Mouse (Mus musculus) hindbrain, embryonic 14.5 days (tissue): ENCODE data around the gene Cdh16. TPM values are rescaled to one million over a fixed set of nuclear protein-coding genes. Genes with fewer than 3 reads are reported as not detected.
"Not testable (repeated sequence)": the region's sequence is repeated elsewhere in the genome, so short reads cannot be mapped to it uniquely, and the experiment has no call there.

Experiments
- ATAC-seq: fragments of 200-750 bp; cut with Nextera tagmentation; 2 replicates; pipeline ENCODE4 v1.8.0; 2017; ENCODE audit warnings: moderate number of reproducible peaks, mild to moderate bottlenecking, moderate TSS enrichment, moderate library complexity; ENCODE audit not compliant: low FRiP score
- DNase-seq: peaks from one replicate; pipeline ENCODE4 v3.0.0-alpha.2; 2015; ENCODE audit warnings: low spot score
- H3K27ac ChIP-seq: fragments of 300-500 bp; sonication (generic); 2 replicates; pipeline ENCODE4 v1.5.1; 2014; ENCODE audit warnings: mild to moderate bottlenecking, moderate library complexity
- H3K27me3 ChIP-seq: fragments of 300-500 bp; sonication (generic); 2 replicates; pipeline ENCODE4 v1.6.1; 2014; ENCODE audit warnings: mild to moderate bottlenecking, low read length, mixed read lengths; ENCODE audit not compliant: control insufficient read depth, insufficient read depth
- H3K36me3 ChIP-seq: fragments of 300-500 bp; sonication (generic); replicated peaks from 2 replicates; pipeline ENCODE4 v1.6.1; 2014; ENCODE audit not compliant: control insufficient read depth, insufficient read depth
- H3K4me1 ChIP-seq: fragments of 300-500 bp; sonication (generic); replicated peaks from 2 replicates; pipeline ENCODE4 v1.6.1; 2014; ENCODE audit warnings: antibody characterized with exemption, low read length, mixed read lengths; ENCODE audit not compliant: control insufficient read depth, insufficient read depth
- H3K4me2 ChIP-seq: fragments of 300-500 bp; sonication (generic); replicated peaks from 2 replicates; pipeline ENCODE4 v1.6.1; 2014; ENCODE audit warnings: mild to moderate bottlenecking, moderate library complexity
- H3K4me3 ChIP-seq: fragments of 300-500 bp; sonication (generic); replicated peaks from 2 replicates; pipeline ENCODE4 v1.5.1; 2014; ENCODE audit warnings: mild to moderate bottlenecking, low read length
- H3K9ac ChIP-seq: fragments of 300-500 bp; sonication (generic); 2 replicates; pipeline ENCODE4 v1.6.1; 2014
- H3K9me3 ChIP-seq: fragments of 300-500 bp; sonication (generic); 2 replicates; pipeline ENCODE4 v1.6.1; 2016; ENCODE audit warnings: low read length; ENCODE audit not compliant: control insufficient read depth
- WGBS: fragments of 180-500 bp; shearing (Covaris S2); extraction: QIAGEN DNeasy Blood & Tissue Kit; methylation state at CpG from one replicate; pipeline ENCODE4 v1.1.7; 2014; 5-methylcytosine and 5-hydroxymethylcytosine counted together
- polyA plus RNA-seq: library from polyadenylated mRNA; unstranded; fragments of >200 nt; fragmentation: Nextera tagmentation; extraction: Ambion mirVana; gene quantifications from 2 replicates; pipeline ENCODE4 v1.2.1, GENCODE M21; 2014

The Cdh16 gene
- polyA plus RNA-seq = not detected in 2 replicates

DNA sequence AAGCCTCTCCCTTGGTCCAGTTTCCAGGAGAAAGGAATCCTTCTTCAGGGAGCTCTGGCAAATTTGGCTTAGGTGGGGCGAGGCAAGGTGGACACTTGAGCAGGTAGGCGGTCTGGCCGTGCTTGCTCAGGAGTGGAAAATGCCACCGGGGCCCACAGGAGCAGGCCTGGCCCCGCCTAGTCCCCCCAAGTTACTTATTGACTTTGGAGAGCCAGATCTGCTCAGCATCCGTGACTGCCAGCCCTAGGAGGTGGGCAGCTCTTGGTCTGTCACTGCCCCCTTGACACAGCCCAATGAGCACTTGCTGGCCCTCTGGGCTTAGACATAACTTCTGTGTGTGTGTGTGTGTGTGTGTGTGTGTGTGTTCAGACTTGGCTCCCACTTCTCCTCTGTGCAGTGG, at the start of gene Cdh16:
Gene Cdh16 (minus strand): TSS at position 236 of the 400 bp plus-strand sequence.
- no peak within 1 kb of the TSS for H3K4me3 ChIP-seq
- H3K36me3 ChIP-seq = no peaks in the 10 kb centered on the region
- no peaks in the 10 kb centered on the region for H3K27me3 ChIP-seq
- 76% methylated on average over 6 of the region's 6 CpGs for WGBS
- no peak within 1 kb of the TSS for H3K9ac ChIP-seq
- no peak for ATAC-seq
- H3K27ac ChIP-seq = no peak within 1 kb of the TSS
- H3K4me1 ChIP-seq = no peaks in the 10 kb centered on the region
- H3K4me2 ChIP-seq = no peak within 1 kb of the TSS
- no peak for DNase-seq
- no peaks in the 10 kb centered on the region for H3K9me3 ChIP-seq

DNA sequence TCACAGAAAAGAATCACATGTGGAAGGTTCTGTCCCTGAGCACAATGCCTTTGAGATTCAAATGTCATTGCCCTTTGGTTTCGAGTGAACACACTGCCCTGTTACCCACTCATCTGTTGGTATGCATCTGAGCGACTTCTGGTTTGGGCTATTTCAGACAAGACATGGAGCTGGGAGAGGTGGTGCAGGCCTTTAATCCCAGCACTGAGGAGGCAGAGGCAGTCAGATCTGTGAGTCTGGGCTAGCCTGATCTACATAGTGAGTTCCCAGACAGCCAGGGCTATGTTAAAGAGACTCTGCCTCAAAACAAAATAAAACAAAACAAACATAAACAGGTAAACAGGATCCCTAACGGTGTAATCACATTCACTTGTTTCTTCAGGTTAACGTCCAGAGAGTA, 31.4 kb upstream of the Cdh16 start:
- WGBS = 71% methylated on average over 4 of the region's 4 CpGs
- DNase-seq (no peak), ATAC-seq (no peak)
- no peaks in the 10 kb centered on the region for H3K27me3 ChIP-seq
- no peak overlapping the region for H3K4me3 ChIP-seq
- H3K9me3 ChIP-seq = no peaks in the 10 kb centered on the region
- no peaks in the 10 kb centered on the region for H3K36me3 ChIP-seq
- no peaks in the 10 kb centered on the region for H3K4me1 ChIP-seq
- H3K9ac ChIP-seq = no peak overlapping the region
- no peak overlapping the region for H3K27ac ChIP-seq
- H3K4me2 ChIP-seq = no peak overlapping the region

DNA sequence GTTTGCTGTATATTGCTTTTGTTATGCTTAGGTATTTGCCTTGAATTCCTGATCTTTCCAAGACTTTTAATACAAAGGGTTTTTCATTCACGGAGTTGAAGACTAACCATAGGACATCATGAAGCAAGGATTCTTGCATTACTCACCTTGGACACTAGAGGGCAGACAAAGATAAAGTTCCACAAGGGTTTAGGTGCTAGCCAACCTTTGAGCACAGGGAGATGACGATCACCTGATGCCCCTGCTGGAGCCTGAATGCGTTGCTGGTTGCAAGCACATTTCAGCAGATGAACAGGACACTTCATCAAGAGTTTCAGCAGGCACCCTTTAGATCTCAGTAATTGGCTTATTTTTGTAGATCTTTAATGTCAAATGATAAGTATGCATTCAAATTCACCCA, 30.8 kb upstream of the Cdh16 start:
- peak; percentile 91 for ATAC-seq
- no peaks in the 10 kb centered on the region for H3K36me3 ChIP-seq
- 3% methylated on average over 3 of the region's 3 CpGs for WGBS
- no peak overlapping the region for H3K9ac ChIP-seq
- no peaks in the 10 kb centered on the region for H3K27me3 ChIP-seq
- no peak overlapping the region for H3K4me3 ChIP-seq
- DNase-seq = peak; percentile 97
- H3K4me2 ChIP-seq = no peak overlapping the region
- H3K4me1 ChIP-seq = no peaks in the 10 kb centered on the region
- H3K9me3 ChIP-seq = no peaks in the 10 kb centered on the region
- H3K27ac ChIP-seq = no peak overlapping the region

DNA sequence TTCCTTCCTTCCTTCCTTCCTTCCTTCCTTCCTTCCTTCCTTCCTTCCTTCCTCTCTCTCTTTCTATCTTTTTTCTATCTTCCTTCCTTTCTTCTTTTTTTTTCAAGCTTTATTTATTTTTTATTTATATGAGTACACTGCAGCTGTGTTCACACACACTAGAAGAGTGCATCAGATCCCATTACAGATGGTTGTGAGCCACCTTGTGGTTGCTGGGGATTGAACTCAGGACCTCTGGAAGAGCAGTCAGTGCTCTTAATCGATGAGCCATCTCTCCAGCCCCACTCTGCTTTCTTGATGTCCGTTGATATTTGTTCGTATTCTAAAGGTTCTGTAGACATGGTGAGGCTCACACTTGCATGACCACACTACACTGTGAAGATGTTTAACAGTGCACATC, 20.0 kb upstream of the Cdh16 start:
- H3K9me3 ChIP-seq, DNase-seq, H3K36me3 ChIP-seq, H3K4me3 ChIP-seq, H3K4me2 ChIP-seq, ATAC-seq, H3K27me3 ChIP-seq, H3K27ac ChIP-seq, H3K9ac ChIP-seq: not testable (repeated sequence)
- WGBS = 77% methylated on average over 3 of the region's 3 CpGs
- peaks cover 17% of the 10 kb centered on the region for H3K4me1 ChIP-seq

DNA sequence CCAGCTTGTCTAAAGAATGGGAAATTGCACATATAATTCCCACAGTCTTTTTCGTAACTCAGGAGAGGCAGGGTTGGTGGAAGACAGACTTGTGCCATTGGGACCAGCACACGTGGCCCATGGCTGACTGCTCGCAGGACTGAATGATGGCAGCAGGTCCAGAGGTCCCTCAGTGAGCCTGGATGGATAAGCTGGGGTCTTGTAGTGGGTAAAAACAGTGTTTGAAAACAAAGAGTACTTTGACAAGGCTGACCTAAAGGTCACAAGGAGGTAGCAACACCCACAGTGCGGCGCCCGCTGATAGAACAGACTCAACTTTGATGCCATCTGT, 18.1 kb upstream of the Cdh16 start:
- Histone ChIP-seq H3K4me1 (peaks cover 17% of the 10 kb centered on the region), H3K9me3 (no peaks in the 10 kb centered on the region), H3K36me3 (peaks cover 19% of the 10 kb centered on the region; the same call in 1 of the 2 replicates), H3K4me2 (peak overlapping the region; percentile 80), H3K9ac (peak overlapping the region; percentile 79), H3K27me3 (no peaks in the 10 kb centered on the region), H3K27ac (peak overlapping the region; percentile 82), H3K4me3 (peak overlapping the region; percentile 79)
- DNase-seq (no peak), ATAC-seq (peak; percentile 28; the same call in 1 of the 2 replicates)
- WGBS = 78% methylated on average over 6 of the region's 6 CpGs

DNA sequence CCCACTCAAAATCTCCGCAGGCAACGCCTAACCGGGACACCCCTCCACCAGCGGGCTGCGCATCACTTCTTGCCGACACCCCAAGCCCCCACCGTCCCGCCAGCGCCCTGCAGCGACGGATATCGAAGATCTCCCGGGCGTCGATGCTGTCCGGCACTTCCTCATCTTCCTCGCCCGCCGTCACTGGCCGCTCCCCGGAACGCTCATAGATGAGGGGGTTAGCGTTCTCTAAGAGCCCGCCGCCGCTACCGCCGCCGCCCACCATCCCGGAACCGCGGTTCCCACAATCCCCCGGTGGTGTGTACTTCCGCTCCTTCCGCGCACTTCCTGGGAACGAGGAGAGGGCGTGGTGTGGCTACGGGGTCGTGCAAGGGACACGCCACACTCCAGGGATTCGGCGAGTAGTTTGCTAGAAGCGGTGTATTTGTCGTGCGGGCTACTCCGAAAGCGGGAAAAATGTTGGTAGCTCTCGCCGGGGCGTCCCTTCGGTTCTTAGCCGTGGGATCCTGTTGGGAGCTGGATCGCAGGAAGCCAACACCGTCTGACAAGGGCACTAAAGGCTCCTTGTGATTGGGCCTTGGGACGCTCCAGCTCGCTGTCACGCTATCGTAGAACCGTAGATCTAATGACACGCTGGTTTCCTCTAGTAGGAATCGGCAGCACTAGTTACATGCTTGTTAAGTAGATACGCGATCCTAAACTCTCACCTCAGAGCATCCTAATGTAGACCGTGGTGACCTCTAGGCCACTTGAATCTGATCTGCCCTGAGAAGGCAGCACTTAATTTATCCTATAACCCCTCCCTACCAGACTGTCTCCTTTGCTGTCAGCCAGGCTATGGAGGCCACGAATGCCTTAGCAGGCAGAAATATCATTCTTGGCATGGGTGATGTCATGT, 17.5 kb upstream of the Cdh16 start, which contains the start of gene Ciao2b:
Gene Ciao2b (minus strand): TSS at position 540 of the 898 bp plus-strand sequence.
- peak; percentile 98 for ATAC-seq
- H3K9ac ChIP-seq = peak within 1 kb of the TSS; percentile 79
- WGBS = under 1% methylated on average over 66 of the region's 66 CpGs
- H3K27me3 ChIP-seq = no peaks in the 10 kb centered on the region
- peak within 1 kb of the TSS; percentile 80 for H3K4me2 ChIP-seq
- peaks cover 17% of the 10 kb centered on the region for H3K4me1 ChIP-seq
- H3K4me3 ChIP-seq = peak within 1 kb of the TSS; percentile 79
- no peaks in the 10 kb centered on the region for H3K9me3 ChIP-seq
- peak within 1 kb of the TSS; percentile 82 for H3K27ac ChIP-seq
- peak; percentile 90 for DNase-seq
- H3K36me3 ChIP-seq = peaks cover 19% of the 10 kb centered on the region; the same call in 1 of the 2 replicates

DNA sequence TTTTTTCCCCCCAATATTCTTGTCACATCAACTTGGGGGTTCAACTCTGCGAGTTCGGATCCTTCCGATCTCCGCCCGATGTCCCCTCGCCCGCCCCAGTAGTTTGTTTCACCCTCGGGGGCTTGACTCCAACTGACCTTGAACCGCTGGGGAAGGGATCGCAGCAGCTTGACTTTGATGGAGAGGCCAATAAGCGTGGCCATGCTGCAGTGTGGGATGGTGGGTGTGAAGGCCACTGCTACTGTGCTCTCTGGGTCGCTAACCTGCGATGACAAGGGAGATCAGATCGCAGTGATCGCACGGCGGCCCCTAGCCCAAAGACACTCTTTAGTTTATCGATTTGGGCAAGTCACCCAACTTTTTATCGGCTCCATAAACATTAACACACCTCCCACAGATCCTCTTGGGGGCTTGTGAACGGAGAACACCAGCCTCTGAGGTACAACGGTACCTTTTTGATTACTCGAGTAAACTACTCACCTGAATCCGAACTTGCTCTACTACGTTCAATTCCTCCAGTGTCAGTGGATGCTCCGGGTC, 16.7 kb upstream of the Cdh16 start:
- Histone ChIP-seq H3K9ac (peak overlapping the region; percentile 79), H3K27me3 (no peaks in the 10 kb centered on the region), H3K9me3 (no peaks in the 10 kb centered on the region), H3K27ac (no peak overlapping the region), H3K4me1 (peaks cover 17% of the 10 kb centered on the region), H3K4me2 (peak overlapping the region; percentile 80), H3K36me3 (peaks cover 19% of the 10 kb centered on the region; the same call in 1 of the 2 replicates), H3K4me3 (peak overlapping the region; percentile 79)
- WGBS = 11% methylated on average over 25 of the region's 25 CpGs
- no peak for DNase-seq
- no peak for ATAC-seq

DNA sequence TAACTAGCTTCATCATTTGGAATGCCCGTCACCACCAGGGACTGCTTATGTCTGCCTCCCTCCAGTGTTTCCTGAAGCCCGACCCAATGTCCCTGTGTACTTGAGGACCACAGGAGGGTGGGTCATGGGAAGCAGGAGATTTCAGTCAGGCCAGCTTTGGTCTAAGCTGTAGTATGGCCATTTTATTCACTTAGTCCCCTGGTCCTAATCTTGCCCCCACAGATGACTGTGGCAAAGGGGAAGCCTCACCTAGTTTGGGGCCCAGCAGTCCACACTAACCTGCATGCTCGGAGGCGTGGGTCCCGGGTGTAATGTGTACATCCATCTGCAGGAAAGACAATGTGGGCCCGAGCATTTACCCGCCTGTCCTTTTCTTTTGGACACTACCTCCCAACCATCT, 16.0 kb upstream of the Cdh16 start:
- 89% methylated on average over 7 of the region's 7 CpGs for WGBS
- DNase-seq = no peak
- peak overlapping the region; percentile 79 for H3K4me3 ChIP-seq
- H3K27ac ChIP-seq = no peak overlapping the region
- H3K27me3 ChIP-seq = no peaks in the 10 kb centered on the region
- peaks cover 17% of the 10 kb centered on the region for H3K4me1 ChIP-seq
- H3K36me3 ChIP-seq = peaks cover 24% of the 10 kb centered on the region
- H3K4me2 ChIP-seq = peak overlapping the region; percentile 80
- ATAC-seq = no peak
- 0 out of 2 replicates have a peak overlapping the region, but pooled peaks have one; percentile 79 for H3K9ac ChIP-seq
- H3K9me3 ChIP-seq = no peaks in the 10 kb centered on the region

DNA sequence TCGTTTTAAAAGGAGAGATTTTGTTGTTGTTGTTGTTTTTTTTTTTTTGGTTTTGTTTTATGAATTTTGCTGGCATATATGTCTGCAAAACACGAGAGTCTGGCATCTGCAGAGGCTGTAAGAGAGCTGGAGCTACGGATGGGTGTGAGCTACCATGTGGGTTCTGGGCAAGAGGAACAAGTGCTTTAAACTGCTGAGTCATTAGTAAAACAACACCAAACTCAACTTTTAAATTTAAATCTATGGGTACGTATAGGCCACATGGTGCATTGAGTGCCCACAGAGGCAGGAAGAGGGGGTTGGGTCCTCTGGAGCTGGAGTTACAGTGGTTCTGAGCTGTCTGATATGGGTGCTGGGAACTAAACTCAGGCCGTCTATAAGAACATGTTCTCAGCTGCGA, 13.8 kb upstream of the Cdh16 start:
- H3K27me3 ChIP-seq = no peaks in the 10 kb centered on the region
- H3K27ac ChIP-seq = no peak overlapping the region
- no peak overlapping the region for H3K4me2 ChIP-seq
- no peak overlapping the region for H3K9ac ChIP-seq
- ATAC-seq (no peak), DNase-seq (no peak)
- H3K9me3 ChIP-seq = no peaks in the 10 kb centered on the region
- peaks cover 26% of the 10 kb centered on the region for H3K36me3 ChIP-seq
- 91% methylated on average over 6 of the region's 6 CpGs for WGBS
- H3K4me3 ChIP-seq = no peak overlapping the region
- peaks cover 17% of the 10 kb centered on the region for H3K4me1 ChIP-seq
